Mouse (Mus musculus): Measurements from ENCODE around the gene Gpx1. TPM values are rescaled to one million over a fixed set of nuclear protein-coding genes. Genes with fewer than 3 reads are reported as not detected.

Gene Gpx1
- 100 to 1,000 TPM; 346 to 355 TPM for total RNA-seq (2023)

GRCm38 (mm10) chr9:108338886-108339781, at the start of gene Gpx1:
TSS of gene Gpx1 (plus strand) at chr9:108338903.

DNA sequence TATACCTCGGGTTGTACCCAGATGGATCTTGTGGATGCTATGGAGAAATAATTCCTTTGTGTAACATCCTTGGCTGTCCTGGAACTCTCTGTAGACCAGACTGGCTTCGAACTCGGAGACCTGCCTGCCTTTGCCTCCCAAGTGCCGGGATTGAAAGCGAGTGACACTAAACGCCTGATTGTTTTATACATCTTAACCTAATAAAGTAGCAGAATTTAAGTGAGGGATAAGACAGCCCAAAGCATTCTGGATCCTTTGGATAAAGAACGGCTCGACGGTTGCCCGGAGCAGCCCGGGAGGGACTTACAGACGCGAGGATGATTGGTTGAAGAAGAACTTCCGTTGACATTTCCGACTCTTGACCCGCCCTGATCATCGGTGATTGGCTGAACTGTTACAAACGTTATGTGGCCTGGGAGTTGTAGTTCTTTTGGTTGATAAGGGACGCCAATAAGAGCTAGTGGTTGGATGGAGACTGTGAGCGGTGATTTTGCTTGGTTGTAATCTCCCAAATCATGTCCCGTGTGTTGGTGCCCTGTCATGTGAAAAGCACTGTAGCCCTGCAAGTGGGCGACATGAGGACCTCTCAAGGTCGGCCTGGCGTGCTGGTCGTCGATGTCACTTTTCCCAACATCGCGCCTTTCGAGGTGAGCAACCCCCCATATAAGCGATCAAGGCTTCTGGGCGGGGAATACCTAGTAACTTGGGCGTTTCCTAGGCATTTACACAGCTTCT, 48.5 kb upstream of the Gpx1 start, which contains the start of gene Nicn1:
TSS of gene Nicn1 (plus strand) at position 414 of the 735 bp plus-strand sequence.

DNA sequence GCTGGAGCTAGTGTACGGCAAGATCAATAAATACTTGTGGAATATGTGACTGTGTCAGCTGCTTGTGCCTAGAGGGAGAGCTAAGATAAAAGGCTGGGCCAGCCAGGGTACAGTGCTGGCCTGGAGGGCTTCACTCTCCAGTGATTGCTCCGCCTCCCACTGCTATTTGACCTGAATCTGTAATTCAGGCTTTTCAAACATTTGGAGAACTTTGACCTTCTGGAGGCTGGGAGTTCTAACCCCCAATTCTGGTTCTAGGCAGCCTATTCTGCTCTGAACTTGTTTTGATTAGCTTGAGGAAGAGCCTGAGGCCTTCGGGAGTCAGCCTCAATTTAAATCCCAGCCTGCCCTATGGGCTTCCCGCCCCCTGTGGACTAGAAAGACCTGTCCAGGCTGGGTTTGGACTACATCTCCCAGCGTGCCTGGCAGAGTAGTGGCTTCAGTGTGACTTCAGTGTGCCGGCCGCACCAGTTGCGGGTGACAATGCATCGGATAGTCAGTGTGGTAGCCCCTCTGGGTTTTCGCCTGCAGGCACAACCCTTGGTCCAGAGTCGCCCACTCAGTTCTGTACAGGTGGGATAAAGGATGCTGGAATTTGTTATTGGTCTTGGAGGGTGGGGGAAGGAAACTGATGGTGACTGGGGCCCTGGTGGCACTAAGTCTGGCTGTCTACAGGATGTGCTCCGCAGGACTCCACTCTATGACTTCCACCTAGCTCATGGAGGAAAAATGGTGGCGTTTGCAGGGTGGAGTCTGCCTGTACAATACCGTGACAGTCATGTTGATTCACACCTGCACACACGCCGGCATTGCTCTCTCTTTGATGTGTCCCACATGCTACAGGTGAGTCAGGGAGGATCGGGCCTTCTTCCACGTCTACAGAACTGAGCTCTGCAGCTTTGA, 42.0 kb upstream of the Gpx1 start, which contains the start of gene Amt:
TSS of gene Amt (plus strand) at position 401 of the 903 bp plus-strand sequence.

GRCm38 (mm10) chr9:108305629-108306520, 32.8 kb upstream of the Gpx1 start, which contains the start of the genes Rhoa and Tcta:
TSS of gene Rhoa (plus strand) at chr9:108306129.
TSS of gene Tcta (minus strand) at chr9:108306160.

GRCm38 (mm10) chr9:108347540-108348289, 9.0 kb downstream of the Gpx1 start, which contains the start of gene Usp4:
TSS of gene Usp4 (plus strand) at chr9:108347853.

Other genes starting within 250 kb of the Gpx1 start
- 100 to 1,000 TPM; 126 to 158 TPM for gene Apeh, start 244.3 kb upstream of the Gpx1 start, total RNA-seq (2023)
- under 1 TPM; 0.21 to 0.49 TPM for gene Bsn, start 148.5 kb upstream of the Gpx1 start, total RNA-seq (2023)
- gene Dag1, start 74.9 kb upstream of the Gpx1 start, total RNA-seq (2023) = 10 to 100 TPM; 27.1 to 28.0 TPM
- 10 to 100 TPM; 12.1 to 14.2 TPM for gene Nicn1, start 48.5 kb upstream of the Gpx1 start, total RNA-seq (2023)
- gene Amt, start 42.0 kb upstream of the Gpx1 start, total RNA-seq (2023) = 1 to 10 TPM; 3.9 to 4.1 TPM
- gene Rhoa, start 32.8 kb upstream of the Gpx1 start, total RNA-seq (2023) = 100 to 1,000 TPM; 448 to 467 TPM
- gene Tcta, start 32.7 kb upstream of the Gpx1 start, total RNA-seq (2023) = 10 to 100 TPM in 1 of 2 experiments, 1 to 10 TPM in 1; 9.3 to 13.8 TPM
- 100 to 1,000 TPM; 185 to 198 TPM for gene Usp4, start 8.9 kb downstream of the Gpx1 start, total RNA-seq (2023)
- 1 to 10 TPM; 5.7 to 7.3 TPM for gene 1700102P08Rik, start 53.9 kb downstream of the Gpx1 start, total RNA-seq (2023)
- not detected for gene Ccdc36, start 89.6 kb downstream of the Gpx1 start, total RNA-seq (2023)
- gene BC048562, start 97.6 kb downstream of the Gpx1 start, total RNA-seq (2023) = not detected
- 10 to 100 TPM; 32.1 to 38.4 TPM for gene Ccdc71, start 121.6 kb downstream of the Gpx1 start, total RNA-seq (2023)
- gene Klhdc8b, start 122.7 kb downstream of the Gpx1 start, total RNA-seq (2023) = 1 to 10 TPM; 1.8 to 4.3 TPM
- gene Lamb2, start 140.8 kb downstream of the Gpx1 start, total RNA-seq (2023) = under 1 TPM; 0.75 to 0.89 TPM
- gene Usp19, start 151.7 kb downstream of the Gpx1 start, total RNA-seq (2023) = 100 to 1,000 TPM; 278 to 324 TPM
- 100 to 1,000 TPM; 215 TPM for gene Qars, start 168.8 kb downstream of the Gpx1 start, total RNA-seq (2023)
- 100 to 1,000 TPM; 219 to 230 TPM for gene Qrich1, start 177.9 kb downstream of the Gpx1 start, total RNA-seq (2023)
- 100 to 1,000 TPM; 197 to 211 TPM for gene Impdh2, start 221.4 kb downstream of the Gpx1 start, total RNA-seq (2023)
- gene Ndufaf3, start 228.5 kb downstream of the Gpx1 start, total RNA-seq (2023) = 10 to 100 TPM; 31.6 to 37.6 TPM
- gene Dalrd3, start 231.0 kb downstream of the Gpx1 start, total RNA-seq (2023) = 100 to 1,000 TPM in 1 of 2 experiments, 10 to 100 TPM in 1; 93.3 to 117 TPM
- gene Wdr6, start 239.8 kb downstream of the Gpx1 start, total RNA-seq (2023) = 10 to 100 TPM; 42.2 to 42.9 TPM